In the genomic region with DNA sequence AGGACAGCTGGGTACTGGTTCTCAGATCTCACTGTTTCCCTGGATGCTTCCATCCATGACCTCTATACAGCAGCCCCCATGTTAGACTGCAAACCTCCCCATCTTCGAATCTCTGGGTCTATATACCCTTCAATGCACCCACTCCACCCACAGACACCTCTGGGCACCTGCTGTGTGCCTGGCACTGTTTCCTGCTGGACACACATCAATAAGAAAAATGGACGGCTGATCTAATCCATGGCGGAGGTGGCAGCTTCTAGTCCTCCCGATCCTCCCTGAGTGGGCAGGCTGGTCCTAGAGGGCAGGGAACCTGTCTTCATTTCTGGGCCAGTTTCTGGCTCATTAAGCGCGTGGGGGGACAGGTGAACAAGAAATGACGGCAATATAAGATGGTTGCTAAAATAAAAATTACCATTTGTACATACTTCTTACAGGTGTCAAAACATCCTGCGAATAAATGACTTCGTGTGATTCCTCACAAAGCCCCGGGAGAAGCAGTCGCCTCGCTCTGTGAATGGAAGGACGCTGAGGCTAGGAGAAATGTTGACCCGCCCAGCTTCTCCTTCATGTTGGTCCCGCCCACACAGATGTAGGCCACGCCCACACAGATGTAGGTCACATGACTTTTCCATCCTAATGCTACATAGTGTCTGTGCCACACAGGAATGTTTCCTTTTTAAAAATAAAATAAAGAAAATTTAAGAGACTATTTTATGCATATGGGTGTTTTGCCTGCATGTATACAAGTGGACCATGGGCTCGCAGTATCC, we compare ENCODE assay signal across 16 mouse cellular contexts. TPM values are rescaled to one million over a fixed set of nuclear protein-coding genes. Genes with fewer than 3 reads are reported as not detected.
DNase-seq lines count a peak whose midpoint lies in the region; ATAC-seq lines count a peak whose summit lies in the region.
"Had no signal": no experiment of that assay in that cellular context is flagged by ENCODE, and none has a peak within 500 bp of the region (broad histone marks: within the 10 kb centered on the region; RNA-seq: fewer than 3 reads in every experiment).

No protein-coding gene starts in this region.

- H3K4me2 ChIP-seq in forebrain, embryonic 15.5 days (replicated peaks), result no peak overlapping the region; the same call in 1 of the 2 replicates
- H3K4me2 ChIP-seq in forebrain, embryonic 11.5 days (ENCODE audit: low read depth, low read length, severe bottlenecking), result no peak overlapping the region
- no peak overlapping the region for H3K4me2 ChIP-seq in midbrain, embryonic 14.5 days (ENCODE audit: low read length)
- no peak overlapping the region for H3K4me2 ChIP-seq in midbrain, embryonic 11.5 days
- H3K4me2 ChIP-seq in hindbrain, embryonic 16.5 days (ENCODE audit: low read length), result no peak overlapping the region
- no peak overlapping the region for H3K4me2 ChIP-seq in heart, embryonic 12.5 days
- H3K4me2 ChIP-seq: embryonic facial prominence, embryonic 12.5 days; heart, embryonic 13.5 days; limb, embryonic 13.5 days had no signal

- H3K4me1 ChIP-seq in forebrain, embryonic 15.5 days, result peaks cover 21% of the 10 kb centered on the region
- H3K4me1 ChIP-seq in forebrain, embryonic 11.5 days (replicated peaks; ENCODE audit: control insufficient read depth, insufficient read depth, low read length), result no peaks in the 10 kb centered on the region
- H3K4me1 ChIP-seq in midbrain, embryonic 14.5 days (ENCODE audit: control insufficient read depth, insufficient read depth, low read length), result no peaks in the 10 kb centered on the region
- H3K4me1 ChIP-seq in midbrain, embryonic 11.5 days (ENCODE audit: control insufficient read depth, insufficient read depth, low read length), result no peaks in the 10 kb centered on the region
- H3K4me1 ChIP-seq in hindbrain, embryonic 16.5 days (ENCODE audit: control insufficient read depth, insufficient read depth, low read depth, low read length), result peaks cover 16% of the 10 kb centered on the region
- H3K4me1 ChIP-seq in heart, embryonic 12.5 days (replicated peaks), result no peaks in the 10 kb centered on the region
- H3K4me1 ChIP-seq: heart, embryonic 13.5 days; limb, embryonic 13.5 days had no signal

- no peaks in the 10 kb centered on the region for H3K9me3 ChIP-seq in forebrain, embryonic 15.5 days
- H3K9me3 ChIP-seq in forebrain, embryonic 11.5 days (ENCODE audit: control insufficient read depth, low read length), result no peaks in the 10 kb centered on the region
- no peaks in the 10 kb centered on the region for H3K9me3 ChIP-seq in midbrain, embryonic 14.5 days (ENCODE audit: control insufficient read depth, low read length)
- H3K9me3 ChIP-seq in midbrain, embryonic 11.5 days (ENCODE audit: control insufficient read depth, low read length), result no peaks in the 10 kb centered on the region
- no peaks in the 10 kb centered on the region for H3K9me3 ChIP-seq in hindbrain, embryonic 16.5 days (ENCODE audit: control insufficient read depth, low read length)
- H3K9me3 ChIP-seq in heart, embryonic 12.5 days (replicated peaks), result no peaks in the 10 kb centered on the region; the same call in 1 of the 2 replicates
- H3K9me3 ChIP-seq: embryonic facial prominence, embryonic 12.5 days; heart, embryonic 13.5 days; limb, embryonic 13.5 days had no signal

- H3K27me3 ChIP-seq in forebrain, embryonic 15.5 days, result no peaks in the 10 kb centered on the region
- no peaks in the 10 kb centered on the region for H3K27me3 ChIP-seq in forebrain, embryonic 11.5 days (ENCODE audit: control insufficient read depth, insufficient read depth, low read length)
- no peaks in the 10 kb centered on the region for H3K27me3 ChIP-seq in midbrain, embryonic 14.5 days (ENCODE audit: control insufficient read depth, insufficient read depth, low read length)
- no peaks in the 10 kb centered on the region for H3K27me3 ChIP-seq in midbrain, embryonic 11.5 days (ENCODE audit: control insufficient read depth, insufficient read depth, low read length)
- no peaks in the 10 kb centered on the region for H3K27me3 ChIP-seq in hindbrain, embryonic 16.5 days (replicated peaks; ENCODE audit: control insufficient read depth, insufficient read depth, low read length)
- H3K27me3 ChIP-seq in heart, embryonic 12.5 days (replicated peaks), result peaks cover 20% of the 10 kb centered on the region; the same call in 1 of the 2 replicates
- H3K27me3 ChIP-seq: embryonic facial prominence, embryonic 12.5 days had no signal

- no peak for ATAC-seq in forebrain, embryonic 15.5 days (replicated peaks)
- ATAC-seq in forebrain, embryonic 11.5 days (replicated peaks; ENCODE audit: low FRiP score), result no peak
- ATAC-seq in midbrain, embryonic 14.5 days (ENCODE audit: low FRiP score, low TSS enrichment), result no peak
- no peak for ATAC-seq in midbrain, embryonic 11.5 days (ENCODE audit: low FRiP score)
- peak; percentile 24; the same call in 1 of the 2 replicates for ATAC-seq in hindbrain, embryonic 16.5 days
- ATAC-seq in heart, embryonic 12.5 days (ENCODE audit: insufficient number of reproducible peaks, low FRiP score), result no peak
- ATAC-seq: intestine, embryonic 16.5 days had no signal

- no peak overlapping the region for H3K9ac ChIP-seq in forebrain, embryonic 15.5 days (replicated peaks)
- no peak overlapping the region for H3K9ac ChIP-seq in forebrain, embryonic 11.5 days (ENCODE audit: low read length)
- H3K9ac ChIP-seq in midbrain, embryonic 14.5 days (replicated peaks; ENCODE audit: low read length), result no peak overlapping the region
- H3K9ac ChIP-seq in midbrain, embryonic 11.5 days (ENCODE audit: low read length), result no peak overlapping the region
- H3K9ac ChIP-seq in hindbrain, embryonic 16.5 days (ENCODE audit: low read depth, low read length), result no peak overlapping the region; the same call in 1 of the 2 replicates
- no peak overlapping the region for H3K9ac ChIP-seq in heart, embryonic 12.5 days
- H3K9ac ChIP-seq: embryonic facial prominence, embryonic 12.5 days; heart, embryonic 13.5 days; limb, embryonic 13.5 days; liver, embryonic 14.5 days had no signal

- 62% methylated on average over 17 of the region's 17 CpGs for WGBS in forebrain, embryonic 15.5 days
- 69% methylated on average over 17 of the region's 17 CpGs for WGBS in forebrain, embryonic 11.5 days
- WGBS in midbrain, embryonic 14.5 days, result 69% methylated on average over 17 of the region's 17 CpGs
- WGBS in midbrain, embryonic 11.5 days, result 67% methylated on average over 17 of the region's 17 CpGs
- whole genome bisulfite sequencing in hindbrain, embryonic 16.5 days, result 63% methylated on average over 17 of the region's 17 CpGs
- 66% methylated on average over 17 of the region's 17 CpGs for WGBS in heart, embryonic 12.5 days

- DNase-seq in forebrain, embryonic 11.5 days (ENCODE audit: low spot score), result no peak
- DNase-seq in midbrain, embryonic 14.5 days, result no peak
- DNase-seq in midbrain, embryonic 11.5 days (ENCODE audit: low spot score, missing footprints), result no peak
- no peak for DNase-seq in right cerebral cortex, postnatal 4 days
- DNase-seq: heart, postnatal 36 days; thymus, adult 18-20 months had no signal

- no peak overlapping the region for H3K4me3 ChIP-seq in forebrain, embryonic 15.5 days
- no peak overlapping the region for H3K4me3 ChIP-seq in forebrain, embryonic 11.5 days (ENCODE audit: low read depth, low read length)
- H3K4me3 ChIP-seq in midbrain, embryonic 14.5 days (replicated peaks; ENCODE audit: low read depth, low read length), result no peak overlapping the region
- no peak overlapping the region for H3K4me3 ChIP-seq in midbrain, embryonic 11.5 days (ENCODE audit: low read depth, low read length)
- H3K4me3 ChIP-seq in hindbrain, embryonic 16.5 days (ENCODE audit: low read length), result no peak overlapping the region
- H3K4me3 ChIP-seq in heart, embryonic 12.5 days, result no peak overlapping the region
- H3K4me3 ChIP-seq: embryonic facial prominence, embryonic 12.5 days; heart, embryonic 13.5 days; limb, embryonic 13.5 days had no signal

- no peaks in the 10 kb centered on the region for H3K36me3 ChIP-seq in forebrain, embryonic 15.5 days
- H3K36me3 ChIP-seq in forebrain, embryonic 11.5 days (ENCODE audit: control insufficient read depth, insufficient read depth, low read length), result no peaks in the 10 kb centered on the region
- H3K36me3 ChIP-seq in midbrain, embryonic 14.5 days (ENCODE audit: control insufficient read depth, insufficient read depth, low read length), result no peaks in the 10 kb centered on the region
- H3K36me3 ChIP-seq in midbrain, embryonic 11.5 days (ENCODE audit: control insufficient read depth, insufficient read depth, low read length), result no peaks in the 10 kb centered on the region
- no peaks in the 10 kb centered on the region for H3K36me3 ChIP-seq in hindbrain, embryonic 16.5 days (ENCODE audit: control insufficient read depth, insufficient read depth, low read length)
- no peaks in the 10 kb centered on the region for H3K36me3 ChIP-seq in heart, embryonic 12.5 days
- H3K36me3 ChIP-seq: embryonic facial prominence, embryonic 12.5 days; heart, embryonic 13.5 days; limb, embryonic 13.5 days had no signal

- peak overlapping the region; percentile 80 for H3K27ac ChIP-seq in forebrain, embryonic 15.5 days (replicated peaks)
- H3K27ac ChIP-seq in forebrain, embryonic 11.5 days (ENCODE audit: low read depth, low read length), result no peak overlapping the region
- H3K27ac ChIP-seq in midbrain, embryonic 14.5 days (replicated peaks; ENCODE audit: low read depth, low read length), result peak overlapping the region; percentile 26; the same call in 1 of the 2 replicates
- H3K27ac ChIP-seq in midbrain, embryonic 11.5 days (ENCODE audit: low read depth, low read length), result no peak overlapping the region
- peak overlapping the region; percentile 74 for H3K27ac ChIP-seq in hindbrain, embryonic 16.5 days (ENCODE audit: low read depth, low read length)
- no peak overlapping the region for H3K27ac ChIP-seq in heart, embryonic 12.5 days (ENCODE audit: poor library complexity, severe bottlenecking)
- H3K27ac ChIP-seq: embryonic facial prominence, embryonic 12.5 days; heart, embryonic 13.5 days; kidney, postnatal 0 days; limb, embryonic 13.5 days; liver, embryonic 14.5 days had no signal

RNA-seq across cellular contexts. Expression of gene Pla2g2c, which starts 13.4 kb away (rescaled TPM):
- 0.34 TPM in 1 of 2 replicates, not detected in the other for polyA plus RNA-seq in forebrain, embryonic 15.5 days (2015; fragmentation: Nextera tagmentation; extraction: Ambion mirVana)
- polyA plus RNA-seq in forebrain, embryonic 11.5 days (2014; fragmentation: Nextera tagmentation; extraction: Ambion mirVana), result 0.37 and 0.52 TPM in 2 replicates
- 0.83 and 0.94 TPM in 2 replicates for polyA plus RNA-seq in midbrain, embryonic 14.5 days (2014; fragmentation: Nextera tagmentation; extraction: Ambion mirVana)
- 0.81 and 0.96 TPM in 2 replicates for polyA plus RNA-seq in midbrain, embryonic 11.5 days (2014; fragmentation: Nextera tagmentation; extraction: Ambion mirVana)
- 0.35 and 0.36 TPM in 2 replicates for polyA plus RNA-seq in hindbrain, embryonic 16.5 days (2015; fragmentation: Nextera tagmentation; extraction: Ambion mirVana)
- 0.15 and 0.41 TPM in 2 replicates for polyA plus RNA-seq in heart, embryonic 12.5 days (2016; fragmentation: Nextera tagmentation; extraction: Ambion mirVana)

RNA-seq across cellular contexts. Expression of gene Ubxn10, which starts 25.7 kb away (rescaled TPM):
- polyA plus RNA-seq in forebrain, embryonic 15.5 days (2015; fragmentation: Nextera tagmentation; extraction: Ambion mirVana), result 2.0 and 3.2 TPM in 2 replicates
- 1.5 and 1.6 TPM in 2 replicates for polyA plus RNA-seq in forebrain, embryonic 11.5 days (2014; fragmentation: Nextera tagmentation; extraction: Ambion mirVana)
- polyA plus RNA-seq in midbrain, embryonic 14.5 days (2014; fragmentation: Nextera tagmentation; extraction: Ambion mirVana), result 3.0 and 3.9 TPM in 2 replicates
- 1.5 TPM in 2 replicates for polyA plus RNA-seq in midbrain, embryonic 11.5 days (2014; fragmentation: Nextera tagmentation; extraction: Ambion mirVana)
- 4.5 and 5.2 TPM in 2 replicates for polyA plus RNA-seq in hindbrain, embryonic 16.5 days (2015; fragmentation: Nextera tagmentation; extraction: Ambion mirVana)
- 0.95 and 1.3 TPM in 2 replicates for polyA plus RNA-seq in heart, embryonic 12.5 days (2016; fragmentation: Nextera tagmentation; extraction: Ambion mirVana)

RNA-seq across cellular contexts. Expression of gene Pla2g2f, which starts 46.2 kb away (rescaled TPM):
- 0.08 TPM in 1 of 2 replicates, not detected in the other for polyA plus RNA-seq in forebrain, embryonic 15.5 days (2015; fragmentation: Nextera tagmentation; extraction: Ambion mirVana)
- polyA plus RNA-seq in forebrain, embryonic 11.5 days (2014; fragmentation: Nextera tagmentation; extraction: Ambion mirVana), result 0.09 TPM in 1 of 2 replicates, not detected in the other
- polyA plus RNA-seq in midbrain, embryonic 14.5 days (2014; fragmentation: Nextera tagmentation; extraction: Ambion mirVana), result 0.13 TPM in 1 of 2 replicates, not detected in the other
- polyA plus RNA-seq in midbrain, embryonic 11.5 days (2014; fragmentation: Nextera tagmentation; extraction: Ambion mirVana), result 0.08 and 0.12 TPM in 2 replicates
- polyA plus RNA-seq in hindbrain, embryonic 16.5 days (2015; fragmentation: Nextera tagmentation; extraction: Ambion mirVana), result 0.06 TPM in 1 of 2 replicates, not detected in the other
- polyA plus RNA-seq in heart, embryonic 12.5 days (2016; fragmentation: Nextera tagmentation; extraction: Ambion mirVana), result not detected in 2 replicates
- polyA plus RNA-seq: embryonic facial prominence, embryonic 12.5 days; heart, embryonic 13.5 days; kidney, postnatal 0 days; lung, embryonic 16.5 days had no signal

Comparison
In these comparisons a context has a peak if more than half of its experiments do, and no peak if none do; other contexts are left out.
1. H3K27ac ChIP-seq: peak in forebrain, embryonic 15.5 days (single experiment), midbrain, embryonic 14.5 days (single experiment) and hindbrain, embryonic 16.5 days (single experiment); none in forebrain, embryonic 11.5 days (single experiment), midbrain, embryonic 11.5 days (single experiment) and heart, embryonic 12.5 days (single experiment).